Mouse (Mus musculus) CH12.LX (cell line): Measurements from ENCODE around the gene Tle1. TPM values are rescaled to one million over a fixed set of nuclear protein-coding genes. Genes with fewer than 3 reads are reported as not detected.

Experiments used
- DNase-seq: peaks from one replicate; pipeline ENCODE4 v3.0.0-alpha.2; 2013; ENCODE audit errors: extremely low read depth
- H3K27ac ChIP-seq: 2 replicates; pipeline ENCODE4 v1.5.1; 2012; ENCODE audit warnings: low read depth, mild to moderate bottlenecking, control low read depth, moderate library complexity; ENCODE audit not compliant: insufficient read depth
- H3K27me3 ChIP-seq: replicated peaks from 2 replicates; pipeline ENCODE3; 2012; ENCODE audit warnings: inconsistent platforms
- H3K36me3 ChIP-seq, 2 experiments: replicated peaks in 1 of 2; 2 replicates each; pipeline versions ENCODE3 to v1.6.1; 2012; ENCODE audit warnings: inconsistent platforms in 1 of 2, low read length in 1 of 2, mild to moderate bottlenecking in 1 of 2, mixed read lengths in 1 of 2, moderate library complexity in 1 of 2; ENCODE audit not compliant: control insufficient read depth in 1 of 2, insufficient read depth in 1 of 2
- H3K4me1 ChIP-seq, 2 experiments: 2 replicates each; pipeline ENCODE4 v1.6.1; 2012; ENCODE audit warnings: inconsistent platforms in 1 of 2, moderate library complexity in 1 of 2; ENCODE audit not compliant: insufficient read depth in 2 of 2, control insufficient read depth in 1 of 2
- H3K4me2 ChIP-seq: 2 replicates; pipeline ENCODE4 v1.6.1; 2012; ENCODE audit warnings: low read depth, mild to moderate bottlenecking, control low read depth; ENCODE audit not compliant: poor library complexity, insufficient read depth, severe bottlenecking
- H3K4me3 ChIP-seq, 3 experiments: fragments of 150-350 bp in 1 of 3; sonication (generic) in 1 of 3; replicated peaks in 1 of 3; 2 replicates each; pipeline versions ENCODE3 to v1.5.1; 2011 to 2012; ENCODE audit warnings: low read depth in 2 of 3, low read length in 2 of 3, mild to moderate bottlenecking in 2 of 3, moderate library complexity in 2 of 3, control low read depth in 1 of 3, improper control_type of control experiment in 1 of 3, inconsistent platforms in 1 of 3, mixed read lengths in 1 of 3; ENCODE audit not compliant: poor library complexity in 1 of 3
- H3K79me2 ChIP-seq: replicated peaks from 2 replicates; pipeline ENCODE4 v1.6.1; 2012; ENCODE audit warnings: mild to moderate bottlenecking, moderate library complexity; ENCODE audit not compliant: control insufficient read depth, poor library complexity, insufficient read depth, severe bottlenecking; ENCODE audit errors: extremely low read depth
- H3K9ac ChIP-seq: 2 replicates; pipeline ENCODE4 v1.6.1; 2012; ENCODE audit warnings: low read depth, mild to moderate bottlenecking, control low read depth, moderate library complexity; ENCODE audit not compliant: insufficient read depth
- H3K9me3 ChIP-seq: replicated peaks from 2 replicates; pipeline ENCODE3; 2012; ENCODE audit warnings: low read length, inconsistent platforms, mixed read lengths
- BHLHE40 ChIP-seq: IDR thresholded peaks from 2 replicates; pipeline ENCODE4 v1.6.1; 2011; ENCODE audit warnings: mild to moderate bottlenecking, low read depth, low read length, improper control_type of control experiment
- CHD2 ChIP-seq: IDR thresholded peaks from 2 replicates; pipeline ENCODE4 v1.6.1; 2011; ENCODE audit warnings: low read length, improper control_type of control experiment
- E2F4 ChIP-seq: IDR thresholded peaks from 2 replicates; pipeline ENCODE4 v1.6.1; 2011; ENCODE audit warnings: low read depth, low read length, improper control_type of control experiment; ENCODE audit not compliant: insufficient replicate concordance
- EP300 ChIP-seq: IDR thresholded peaks from 2 replicates; pipeline ENCODE4 v1.6.1; 2011; ENCODE audit warnings: low read length, improper control_type of control experiment
- HCFC1 ChIP-seq: IDR thresholded peaks from 2 replicates; pipeline ENCODE4 v1.6.1; 2012; ENCODE audit warnings: low read depth, mild to moderate bottlenecking, inconsistent platforms, low read length, improper control_type of control experiment
- IRF4 ChIP-seq: IDR thresholded peaks from 2 replicates; pipeline ENCODE4 v1.6.1; 2014; ENCODE audit warnings: low read depth, mild to moderate bottlenecking, inconsistent platforms, low read length, improper control_type of control experiment
- JUN ChIP-seq: IDR thresholded peaks from 2 replicates; pipeline ENCODE4 v1.6.1; 2011; ENCODE audit warnings: low read depth, mild to moderate bottlenecking, low read length, improper control_type of control experiment, moderate library complexity; ENCODE audit not compliant: insufficient read depth
- JUND ChIP-seq: conservative IDR thresholded peaks from 2 replicates; pipeline ENCODE4 v1.6.1; 2011; ENCODE audit warnings: low read depth, low read length, improper control_type of control experiment
- MAX ChIP-seq: IDR thresholded peaks from 2 replicates; pipeline ENCODE4 v1.6.1; 2011; ENCODE audit warnings: low read length, improper control_type of control experiment
- MAZ ChIP-seq: IDR thresholded peaks from 2 replicates; pipeline ENCODE4 v1.6.1; 2012; ENCODE audit warnings: low read depth, mild to moderate bottlenecking, inconsistent platforms, low read length, improper control_type of control experiment, moderate library complexity
- MXI1 ChIP-seq: IDR thresholded peaks from 2 replicates; pipeline ENCODE4 v1.6.1; 2011; ENCODE audit warnings: mild to moderate bottlenecking, low read depth, low read length, improper control_type of control experiment
- MYC ChIP-seq: IDR thresholded peaks from 2 replicates; pipeline ENCODE4 v1.6.1; 2011; ENCODE audit warnings: low read depth, mild to moderate bottlenecking, improper control_type of control experiment, low read length
- NELFE ChIP-seq: IDR thresholded peaks from 2 replicates; pipeline ENCODE4 v1.6.1; 2011; ENCODE audit warnings: low read depth, low read length, improper control_type of control experiment
- NRF1 ChIP-seq: IDR thresholded peaks from 2 replicates; pipeline ENCODE4 v1.6.1; 2014; ENCODE audit warnings: low read depth, mild to moderate bottlenecking, inconsistent platforms, low read length, improper control_type of control experiment, moderate library complexity
- PAX5 ChIP-seq: IDR thresholded peaks from 2 replicates; pipeline ENCODE4 v1.6.1; 2012; ENCODE audit warnings: low read length, inconsistent platforms, mixed read lengths
- POLR2AphosphoS2 ChIP-seq: IDR thresholded peaks from 2 replicates; pipeline ENCODE4 v1.6.1; 2011; ENCODE audit warnings: low read depth, low read length, improper control_type of control experiment
- RCOR1 ChIP-seq: conservative IDR thresholded peaks from 2 replicates; pipeline ENCODE4 v1.6.1; 2012; ENCODE audit warnings: low read depth, mild to moderate bottlenecking, inconsistent platforms, low read length, improper control_type of control experiment
- SMC3 ChIP-seq: IDR thresholded peaks from 2 replicates; pipeline ENCODE4 v1.6.1; 2011; ENCODE audit warnings: low read depth, low read length, improper control_type of control experiment
- TCF12 ChIP-seq: IDR thresholded peaks from 2 replicates; pipeline ENCODE4 v1.6.1; 2014; ENCODE audit warnings: low read depth, mild to moderate bottlenecking, inconsistent platforms, low read length, improper control_type of control experiment
- UBTF ChIP-seq: IDR thresholded peaks from 2 replicates; pipeline ENCODE4 v1.6.1; 2012; ENCODE audit warnings: low read depth, mild to moderate bottlenecking, inconsistent platforms, low read length, improper control_type of control experiment, moderate library complexity
- ZKSCAN1 ChIP-seq: IDR thresholded peaks from 2 replicates; pipeline ENCODE4 v1.6.1; 2012; ENCODE audit warnings: low read depth, inconsistent platforms, low read length, improper control_type of control experiment, borderline replicate concordance
- ZNF384 ChIP-seq: IDR thresholded peaks from 2 replicates; pipeline ENCODE4 v1.6.1; 2012; ENCODE audit warnings: low read depth, low read length, improper control_type of control experiment, inconsistent platforms
- dilution Hi-C: fragments of 300-500 bp; cut with MboI; formaldehyde crosslinking; loops from 2 replicates; pipeline ENCODE4 v1.14.3; 2020; ENCODE audit warnings: low sequenced_read_pairs; ENCODE audit not compliant: extremely low pct_unique_long_range_greater_than_20kb, extremely low pct_ligation_motif_present
- in situ Hi-C: fragments of 300-500 bp; cut with MboI; formaldehyde crosslinking; loops from 3 replicates; pipeline ENCODE4 v1.14.3; 2019; ENCODE audit warnings: low sequenced_read_pairs, low pct_ligation_motif_present, low pct_unique_long_range_greater_than_20kb, mixed read lengths
- polyA plus RNA-seq: library from polyadenylated mRNA; unstranded; fragments of >175 nt; gene quantifications from 2 replicates; pipeline ENCODE4 v1.2.1, GENCODE M21; 2012; ENCODE audit warnings: low read depth; ENCODE audit not compliant: insufficient read length
- total RNA-seq, 2 experiments: library from RNA; depleted of rRNA; stranded (reverse); fragments of 300-350 nt in 1 of 2; fragments of >200 nt in 1 of 2; gene quantifications; 2 replicates each; pipeline ENCODE4 v1.2.3; 2012 to 2014

Gene Tle1
- total and polyA plus RNA-seq, 3 experiments = not detected

DNA sequence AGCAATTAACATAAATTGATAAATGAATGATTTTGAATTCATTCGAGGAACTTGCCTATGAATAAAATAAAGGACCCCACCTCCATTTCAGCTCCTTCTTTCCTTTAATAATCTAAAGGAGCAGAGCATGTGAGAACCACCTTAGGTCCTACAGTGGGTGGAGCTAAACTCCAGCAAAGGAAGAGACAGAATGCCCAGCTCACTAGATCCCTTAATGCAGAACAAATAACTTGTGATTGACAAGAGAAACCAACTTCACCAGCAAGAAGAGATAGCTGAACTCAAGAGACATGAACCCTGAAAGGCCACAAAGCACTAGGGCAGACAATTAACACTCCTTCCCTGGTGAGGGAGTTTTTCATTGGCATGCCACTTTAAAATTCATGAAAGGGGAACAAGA is 32.5 kb downstream of the Tle1 start:
- dilution Hi-C loops = no loop called here
- Histone ChIP-seq H3K9ac (no peak overlapping the region), H3K79me2 (no peaks in the 10 kb centered on the region), H3K36me3 (no peaks in the 10 kb centered on the region), H3K27ac (no peak overlapping the region), H3K4me2 (no peak overlapping the region), H3K4me3 (no peak overlapping the region), H3K27me3 (no peaks in the 10 kb centered on the region), H3K9me3 (peaks cover 43% of the 10 kb centered on the region), H3K4me1 (no peaks in the 10 kb centered on the region)
- DNase-seq = no peak
- TF ChIP-seq JUND (no peak), HCFC1 (no peak), NRF1 (no peak), MXI1 (no peak), POLR2AphosphoS2 (no peak), JUN (no peak), SMC3 (no peak), MAX (no peak), BHLHE40 (no peak), RCOR1 (no peak), TCF12 (no peak), NELFE (no peak), MYC (no peak), E2F4 (no peak), PAX5 (no peak), EP300 (no peak)
- in situ Hi-C loops = no loop called here

DNA sequence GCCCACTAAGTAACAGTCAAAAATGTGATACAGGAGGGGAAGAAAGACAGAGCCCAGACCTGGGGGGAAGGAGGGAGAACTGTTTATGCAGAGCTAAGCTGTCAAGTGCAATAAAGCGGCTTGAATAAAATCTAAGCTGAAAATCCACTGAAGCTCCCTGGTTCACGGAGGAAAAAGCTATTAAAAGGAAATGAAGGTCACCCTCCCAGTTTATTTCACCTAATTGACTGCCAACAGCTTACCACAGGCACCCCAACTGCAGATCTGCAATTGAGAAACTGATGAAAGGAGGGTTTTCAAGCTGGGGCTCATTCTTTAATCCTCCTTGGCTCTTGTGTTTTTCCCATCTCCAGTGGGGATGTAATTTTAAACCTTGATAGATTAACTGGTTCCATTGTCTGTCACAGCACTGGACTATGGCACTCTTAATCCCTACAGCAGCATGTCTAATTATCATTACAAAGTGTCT is 32.9 kb downstream of the Tle1 start:
- H3K79me2 ChIP-seq = no peaks in the 10 kb centered on the region
- TF ChIP-seq IRF4 (no peak), ZNF384 (no peak), UBTF (no peak), CHD2 (no peak), MXI1 (no peak), SMC3 (no peak), MAZ (no peak), JUND (no peak), ZKSCAN1 (no peak)
- H3K36me3 ChIP-seq = no peaks in the 10 kb centered on the region
- no peaks in the 10 kb centered on the region for H3K4me1 ChIP-seq
- no peak overlapping the region for H3K4me3 ChIP-seq
- no peak overlapping the region for H3K27ac ChIP-seq
- in situ Hi-C loops = no loop called here
- dilution Hi-C loops = no loop called here
- peaks cover 43% of the 10 kb centered on the region for H3K9me3 ChIP-seq
- DNase-seq = no peak
- no peak overlapping the region for H3K4me2 ChIP-seq
- no peaks in the 10 kb centered on the region for H3K27me3 ChIP-seq
- no peak overlapping the region for H3K9ac ChIP-seq
